Mouse (Mus musculus) CH12.LX (cell line): Measurements from ENCODE around the gene Dpep3. TPM values are rescaled to one million over a fixed set of nuclear protein-coding genes. Genes with fewer than 3 reads are reported as not detected.

Experiments used
- DNase-seq: peaks from one replicate; pipeline ENCODE4 v3.0.0-alpha.2; 2013; ENCODE audit errors: extremely low read depth
- H3K27ac ChIP-seq: 2 replicates; pipeline ENCODE4 v1.5.1; 2012; ENCODE audit warnings: low read depth, mild to moderate bottlenecking, control low read depth, moderate library complexity; ENCODE audit not compliant: insufficient read depth
- H3K27me3 ChIP-seq: replicated peaks from 2 replicates; pipeline ENCODE3; 2012; ENCODE audit warnings: inconsistent platforms
- H3K36me3 ChIP-seq, 2 experiments: replicated peaks in 1 of 2; 2 replicates each; pipeline versions ENCODE3 to v1.6.1; 2012; ENCODE audit warnings: inconsistent platforms in 1 of 2, low read length in 1 of 2, mild to moderate bottlenecking in 1 of 2, mixed read lengths in 1 of 2, moderate library complexity in 1 of 2; ENCODE audit not compliant: control insufficient read depth in 1 of 2, insufficient read depth in 1 of 2
- H3K4me1 ChIP-seq, 2 experiments: 2 replicates each; pipeline ENCODE4 v1.6.1; 2012; ENCODE audit warnings: inconsistent platforms in 1 of 2, moderate library complexity in 1 of 2; ENCODE audit not compliant: insufficient read depth in 2 of 2, control insufficient read depth in 1 of 2
- H3K4me2 ChIP-seq: 2 replicates; pipeline ENCODE4 v1.6.1; 2012; ENCODE audit warnings: low read depth, mild to moderate bottlenecking, control low read depth; ENCODE audit not compliant: poor library complexity, insufficient read depth, severe bottlenecking
- H3K4me3 ChIP-seq, 3 experiments: fragments of 150-350 bp in 1 of 3; sonication (generic) in 1 of 3; replicated peaks in 1 of 3; 2 replicates each; pipeline versions ENCODE3 to v1.5.1; 2011 to 2012; ENCODE audit warnings: low read depth in 2 of 3, low read length in 2 of 3, mild to moderate bottlenecking in 2 of 3, moderate library complexity in 2 of 3, control low read depth in 1 of 3, improper control_type of control experiment in 1 of 3, inconsistent platforms in 1 of 3, mixed read lengths in 1 of 3; ENCODE audit not compliant: poor library complexity in 1 of 3
- H3K79me2 ChIP-seq: replicated peaks from 2 replicates; pipeline ENCODE4 v1.6.1; 2012; ENCODE audit warnings: mild to moderate bottlenecking, moderate library complexity; ENCODE audit not compliant: control insufficient read depth, poor library complexity, insufficient read depth, severe bottlenecking; ENCODE audit errors: extremely low read depth
- H3K9ac ChIP-seq: 2 replicates; pipeline ENCODE4 v1.6.1; 2012; ENCODE audit warnings: low read depth, mild to moderate bottlenecking, control low read depth, moderate library complexity; ENCODE audit not compliant: insufficient read depth
- H3K9me3 ChIP-seq: replicated peaks from 2 replicates; pipeline ENCODE3; 2012; ENCODE audit warnings: low read length, inconsistent platforms, mixed read lengths
- CHD1 ChIP-seq: IDR thresholded peaks from 2 replicates; pipeline ENCODE4 v1.6.1; 2012; ENCODE audit warnings: low read depth, low read length, improper control_type of control experiment, inconsistent platforms
- CTCF ChIP-seq, 2 experiments: IDR thresholded peaks in 1 of 2; conservative IDR thresholded peaks in 1 of 2; 2 replicates each; pipeline ENCODE4 v1.5.1; 2011 to 2012; ENCODE audit warnings: low read depth in 2 of 2, low read length in 2 of 2, improper control_type of control experiment in 1 of 2, inconsistent platforms in 1 of 2, mild to moderate bottlenecking in 1 of 2, moderate library complexity in 1 of 2
- E2F4 ChIP-seq: IDR thresholded peaks from 2 replicates; pipeline ENCODE4 v1.6.1; 2011; ENCODE audit warnings: low read depth, low read length, improper control_type of control experiment; ENCODE audit not compliant: insufficient replicate concordance
- EP300 ChIP-seq: IDR thresholded peaks from 2 replicates; pipeline ENCODE4 v1.6.1; 2011; ENCODE audit warnings: low read length, improper control_type of control experiment
- HCFC1 ChIP-seq: IDR thresholded peaks from 2 replicates; pipeline ENCODE4 v1.6.1; 2012; ENCODE audit warnings: low read depth, mild to moderate bottlenecking, inconsistent platforms, low read length, improper control_type of control experiment
- IRF4 ChIP-seq: IDR thresholded peaks from 2 replicates; pipeline ENCODE4 v1.6.1; 2014; ENCODE audit warnings: low read depth, mild to moderate bottlenecking, inconsistent platforms, low read length, improper control_type of control experiment
- JUND ChIP-seq: conservative IDR thresholded peaks from 2 replicates; pipeline ENCODE4 v1.6.1; 2011; ENCODE audit warnings: low read depth, low read length, improper control_type of control experiment
- KAT2A ChIP-seq: IDR thresholded peaks from 2 replicates; pipeline ENCODE4 v1.6.1; 2012; ENCODE audit warnings: low read length, improper control_type of control experiment, inconsistent platforms; ENCODE audit not compliant: insufficient replicate concordance
- MAFK ChIP-seq: IDR thresholded peaks from 2 replicates; pipeline ENCODE4 v1.6.1; 2011; ENCODE audit warnings: low read length, improper control_type of control experiment; ENCODE audit not compliant: insufficient replicate concordance
- MAX ChIP-seq: IDR thresholded peaks from 2 replicates; pipeline ENCODE4 v1.6.1; 2011; ENCODE audit warnings: low read length, improper control_type of control experiment
- MAZ ChIP-seq: IDR thresholded peaks from 2 replicates; pipeline ENCODE4 v1.6.1; 2012; ENCODE audit warnings: low read depth, mild to moderate bottlenecking, inconsistent platforms, low read length, improper control_type of control experiment, moderate library complexity
- MEF2A ChIP-seq: IDR thresholded peaks from 2 replicates; pipeline ENCODE4 v1.6.1; 2014; ENCODE audit warnings: low read depth, mild to moderate bottlenecking, inconsistent platforms, low read length, improper control_type of control experiment, borderline replicate concordance
- NELFE ChIP-seq: IDR thresholded peaks from 2 replicates; pipeline ENCODE4 v1.6.1; 2011; ENCODE audit warnings: low read depth, low read length, improper control_type of control experiment
- NRF1 ChIP-seq: IDR thresholded peaks from 2 replicates; pipeline ENCODE4 v1.6.1; 2014; ENCODE audit warnings: low read depth, mild to moderate bottlenecking, inconsistent platforms, low read length, improper control_type of control experiment, moderate library complexity
- PAX5 ChIP-seq: IDR thresholded peaks from 2 replicates; pipeline ENCODE4 v1.6.1; 2012; ENCODE audit warnings: low read length, inconsistent platforms, mixed read lengths
- POLR2A ChIP-seq: IDR thresholded peaks from 2 replicates; pipeline ENCODE4 v1.6.1; 2011; ENCODE audit warnings: low read depth, mild to moderate bottlenecking, improper control_type of control experiment, low read length
- POLR2AphosphoS2 ChIP-seq: IDR thresholded peaks from 2 replicates; pipeline ENCODE4 v1.6.1; 2011; ENCODE audit warnings: low read depth, low read length, improper control_type of control experiment
- RAD21 ChIP-seq: IDR thresholded peaks from 2 replicates; pipeline ENCODE4 v1.6.1; 2011; ENCODE audit warnings: low read depth, mild to moderate bottlenecking, low read length, improper control_type of control experiment, moderate library complexity
- TBP ChIP-seq: conservative IDR thresholded peaks from 2 replicates; pipeline ENCODE4 v1.6.1; 2011; ENCODE audit warnings: low read depth, low read length, improper control_type of control experiment
- UBTF ChIP-seq: IDR thresholded peaks from 2 replicates; pipeline ENCODE4 v1.6.1; 2012; ENCODE audit warnings: low read depth, mild to moderate bottlenecking, inconsistent platforms, low read length, improper control_type of control experiment, moderate library complexity
- USF1 ChIP-seq: IDR thresholded peaks from 2 replicates; pipeline ENCODE4 v1.6.1; 2014; ENCODE audit warnings: low read depth, mild to moderate bottlenecking, inconsistent platforms, low read length, improper control_type of control experiment
- USF2 ChIP-seq: conservative IDR thresholded peaks from 2 replicates; pipeline ENCODE4 v1.6.1; 2011; ENCODE audit warnings: low read depth, low read length, improper control_type of control experiment
- ZC3H11A ChIP-seq: IDR thresholded peaks from 2 replicates; pipeline ENCODE4 v1.6.1; 2012; ENCODE audit warnings: low read depth, mild to moderate bottlenecking, inconsistent platforms, low read length, improper control_type of control experiment
- ZNF384 ChIP-seq: IDR thresholded peaks from 2 replicates; pipeline ENCODE4 v1.6.1; 2012; ENCODE audit warnings: low read depth, low read length, improper control_type of control experiment, inconsistent platforms
- dilution Hi-C: fragments of 300-500 bp; cut with MboI; formaldehyde crosslinking; loops from 2 replicates; pipeline ENCODE4 v1.14.3; 2020; ENCODE audit warnings: low sequenced_read_pairs; ENCODE audit not compliant: extremely low pct_unique_long_range_greater_than_20kb, extremely low pct_ligation_motif_present
- in situ Hi-C: fragments of 300-500 bp; cut with MboI; formaldehyde crosslinking; loops from 3 replicates; pipeline ENCODE4 v1.14.3; 2019; ENCODE audit warnings: low sequenced_read_pairs, low pct_ligation_motif_present, low pct_unique_long_range_greater_than_20kb, mixed read lengths
- polyA plus RNA-seq: library from polyadenylated mRNA; unstranded; fragments of >175 nt; gene quantifications from 2 replicates; pipeline ENCODE4 v1.2.1, GENCODE M21; 2012; ENCODE audit warnings: low read depth; ENCODE audit not compliant: insufficient read length
- total RNA-seq, 2 experiments: library from RNA; depleted of rRNA; stranded (reverse); fragments of 300-350 nt in 1 of 2; fragments of >200 nt in 1 of 2; gene quantifications; 2 replicates each; pipeline ENCODE4 v1.2.3; 2012 to 2014

Dpep3 gene
- total and polyA plus RNA-seq, 3 experiments, result not detected

DNA sequence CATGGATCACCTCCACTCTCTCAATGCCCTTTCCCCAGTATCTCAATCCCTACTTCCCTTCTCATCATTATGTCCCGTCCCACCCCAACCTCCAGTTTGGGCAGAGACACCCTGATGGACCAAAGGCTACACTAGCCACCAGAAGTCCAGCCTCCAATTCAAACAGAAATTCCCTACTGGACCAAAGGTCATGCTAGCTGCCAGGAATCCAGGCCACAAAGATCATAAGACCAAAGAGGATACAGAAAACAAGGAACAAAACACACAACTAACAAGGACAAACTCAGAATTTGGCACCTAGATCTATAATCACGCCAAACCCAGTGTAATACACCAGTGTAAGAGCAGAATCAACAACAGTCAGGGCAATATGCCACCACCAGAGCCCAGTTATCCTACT lies 19.7 kb upstream of the Dpep3 start:
- TF ChIP-seq NELFE (no peak), PAX5 (no peak), E2F4 (no peak), HCFC1 (no peak), IRF4 (no peak), MEF2A (no peak), ZNF384 (no peak), NRF1 (no peak)
- no peaks in the 10 kb centered on the region for H3K9me3 ChIP-seq
- no peaks in the 10 kb centered on the region for H3K79me2 ChIP-seq
- H3K4me3 ChIP-seq, result no peak overlapping the region
- in situ Hi-C loops (no loop called here), dilution Hi-C loops (no loop called here)
- H3K36me3 ChIP-seq, result no peaks in the 10 kb centered on the region
- no peak overlapping the region for H3K9ac ChIP-seq
- H3K4me2 ChIP-seq, result no peak overlapping the region
- DNase-seq, result no peak
- no peak overlapping the region for H3K27ac ChIP-seq
- H3K4me1 ChIP-seq, result peaks cover 5 to 19% of the 10 kb centered on the region in 2 experiments; a peak in 3 of 4 replicates
- H3K27me3 ChIP-seq, result peaks cover 2% of the 10 kb centered on the region

GRCm38 (mm10) chr8:105996359-105996758 lies 17.1 kb upstream of the Dpep3 start:
- H3K9ac ChIP-seq, result no peak overlapping the region
- no peak overlapping the region for H3K27ac ChIP-seq
- no peak overlapping the region for H3K4me2 ChIP-seq
- no peaks in the 10 kb centered on the region for H3K36me3 ChIP-seq
- peaks cover 2% of the 10 kb centered on the region for H3K27me3 ChIP-seq
- no peak for TF ChIP-seq KAT2A
- no peak for TF ChIP-seq HCFC1
- TF ChIP-seq MAZ, result no peak
- TF ChIP-seq CTCF (conservative IDR thresholded peaks at IDR 0.05 in 1 of 2, IDR thresholded peaks at IDR 0.05 in 1 of 2; ENCODE audit: low read depth in 2 of 2, low read length in 2 of 2), result no peak
- no peak for TF ChIP-seq RAD21
- no peak for TF ChIP-seq USF1
- no peak for TF ChIP-seq MAX
- TF ChIP-seq ZC3H11A, result no peak
- TF ChIP-seq UBTF, result no peak
- TF ChIP-seq POLR2A, result no peak
- TF ChIP-seq USF2, result no peak
- TF ChIP-seq MAFK, result no peak
- TF ChIP-seq NRF1, result no peak
- TF ChIP-seq JUND, result no peak
- TF ChIP-seq POLR2AphosphoS2, result no peak
- no peak for TF ChIP-seq EP300
- no peak for TF ChIP-seq CHD1
- no peak for TF ChIP-seq ZNF384
- no peak for TF ChIP-seq TBP
- dilution Hi-C loops, result no loop called here
- H3K4me1 ChIP-seq, result peaks cover 13 to 36% of the 10 kb centered on the region in 2 experiments
- in situ Hi-C loops, result no loop called here
- H3K79me2 ChIP-seq, result no peaks in the 10 kb centered on the region
- no peak for DNase-seq
- no peaks in the 10 kb centered on the region for H3K9me3 ChIP-seq
- H3K4me3 ChIP-seq, result no peak overlapping the region
